Mouse (Mus musculus) stomach, postnatal 0 days (tissue): ENCODE measurements around the gene Dusp10. TPM values are rescaled to one million over a fixed set of nuclear protein-coding genes. Genes with fewer than 3 reads are reported as not detected.

Experiments used
- ATAC-seq: fragments of 200-750 bp; cut with Nextera tagmentation; 2 replicates; pipeline ENCODE4 v1.8.0; 2017; ENCODE audit not compliant: low FRiP score, low TSS enrichment
- DNase-seq: peaks from one replicate; pipeline ENCODE4 v3.0.0-alpha.2; 2016; ENCODE audit warnings: low spot score
- H3K27ac ChIP-seq: fragments of 300-500 bp; sonication (generic); replicated peaks from 2 replicates; pipeline ENCODE4 v1.5.1; 2014; ENCODE audit warnings: mild to moderate bottlenecking, control low read depth
- H3K27me3 ChIP-seq: fragments of 300-500 bp; sonication (generic); 2 replicates; pipeline ENCODE4 v1.6.1; 2014; ENCODE audit warnings: low read length; ENCODE audit not compliant: control insufficient read depth, insufficient read depth
- H3K36me3 ChIP-seq: fragments of 300-500 bp; sonication (generic); 2 replicates; pipeline ENCODE4 v1.6.1; 2014; ENCODE audit warnings: low read length, mixed read lengths; ENCODE audit not compliant: control insufficient read depth, insufficient read depth
- H3K4me1 ChIP-seq: fragments of 300-500 bp; sonication (generic); replicated peaks from 2 replicates; pipeline ENCODE4 v1.6.1; 2014; ENCODE audit warnings: antibody characterized with exemption; ENCODE audit not compliant: control insufficient read depth, insufficient read depth
- H3K4me2 ChIP-seq: fragments of 300-500 bp; sonication (generic); replicated peaks from 2 replicates; pipeline ENCODE4 v1.6.1; 2014; ENCODE audit warnings: low read depth, mild to moderate bottlenecking, control low read depth, moderate library complexity
- H3K4me3 ChIP-seq: fragments of 300-500 bp; sonication (generic); 2 replicates; pipeline ENCODE4 v1.5.1; 2014; ENCODE audit warnings: low read depth, low read length, control low read depth
- H3K9ac ChIP-seq: fragments of 300-500 bp; sonication (generic); 2 replicates; pipeline ENCODE4 v1.6.1; 2014; ENCODE audit warnings: mild to moderate bottlenecking, low read length, control low read depth, mixed read lengths
- H3K9me3 ChIP-seq: fragments of 300-500 bp; sonication (generic); 2 replicates; pipeline ENCODE4 v1.6.1; 2016; ENCODE audit warnings: low read length; ENCODE audit not compliant: control insufficient read depth
- CTCF ChIP-seq: IDR thresholded peaks from 2 replicates; pipeline ENCODE4 v1.5.1; 2016; ENCODE audit warnings: antibody characterized with exemption, low read depth, mild to moderate bottlenecking, moderate library complexity
- EP300 ChIP-seq: optimal IDR thresholded peaks from 2 replicates; pipeline ENCODE3; 2016; ENCODE audit warnings: antibody characterized with exemption
- WGBS: fragments of 180-500 bp; shearing (Covaris S2); extraction: QIAGEN DNeasy Blood & Tissue Kit; methylation state at CpG from one replicate; pipeline ENCODE4 v1.1.7; 2014; 5-methylcytosine and 5-hydroxymethylcytosine counted together
- polyA plus RNA-seq: library from polyadenylated mRNA; unstranded; fragments of >200 nt; fragmentation: Nextera tagmentation; extraction: Ambion mirVana; gene quantifications from 2 replicates; pipeline ENCODE4 v1.2.1, GENCODE M21; 2015

Dusp10 gene
- polyA plus RNA-seq, 1 experiment from 2014 or later, result 4.2 TPM

- H3K36me3 ChIP-seq, result no peaks in the 10 kb centered on the region
- TF ChIP-seq CTCF (no peak), EP300 (no peak)
- ATAC-seq (no peak), DNase-seq (no peak)
- H3K4me2 ChIP-seq, result no peak overlapping the region
- H3K27me3 ChIP-seq, result no peaks in the 10 kb centered on the region
- no peak overlapping the region for H3K27ac ChIP-seq
- H3K9ac ChIP-seq, result no peak overlapping the region
- 79% methylated on average over 9 of the region's 9 CpGs for WGBS
- H3K4me3 ChIP-seq, result no peak overlapping the region
- H3K4me1 ChIP-seq, result no peaks in the 10 kb centered on the region; the same call in 1 of the 2 replicates
- no peaks in the 10 kb centered on the region for H3K9me3 ChIP-seq
Observed at GRCm38 (mm10) chr1:184047818-184048217, 34.7 kb downstream of the Dusp10 start.

GRCm38 (mm10) chr1:184048675-184049418 is 35.7 kb downstream of the Dusp10 start:
- H3K36me3 ChIP-seq, result no peaks in the 10 kb centered on the region
- 0 out of 2 replicates have a peak overlapping the region, but pooled peaks have one; percentile 18 for H3K4me2 ChIP-seq
- H3K9me3 ChIP-seq, result no peaks in the 10 kb centered on the region
- TF ChIP-seq EP300 (no peak), CTCF (no peak)
- H3K4me3 ChIP-seq, result no peak overlapping the region
- WGBS, result 50% methylated on average over 10 of the region's 10 CpGs
- no peak overlapping the region for H3K27ac ChIP-seq
- H3K27me3 ChIP-seq, result no peaks in the 10 kb centered on the region
- ATAC-seq, result no peak
- no peak overlapping the region for H3K9ac ChIP-seq
- no peaks in the 10 kb centered on the region; the same call in 1 of the 2 replicates for H3K4me1 ChIP-seq
- no peak for DNase-seq

GRCm38 (mm10) chr1:184051286-184051685 is 38.2 kb downstream of the Dusp10 start:
- DNase-seq (no peak), ATAC-seq (no peak)
- Histone ChIP-seq H3K27me3 (no peaks in the 10 kb centered on the region), H3K4me3 (no peak overlapping the region), H3K4me1 (no peaks in the 10 kb centered on the region; the same call in 1 of the 2 replicates), H3K27ac (no peak overlapping the region), H3K9me3 (no peaks in the 10 kb centered on the region), H3K36me3 (no peaks in the 10 kb centered on the region), H3K9ac (no peak overlapping the region), H3K4me2 (no peak overlapping the region)
- WGBS, result 57% methylated on average over 1 of the region's 1 CpGs
- TF ChIP-seq CTCF (no peak), EP300 (no peak)

GRCm38 (mm10) chr1:184051824-184052223 is 38.7 kb downstream of the Dusp10 start:
- no peak for TF ChIP-seq EP300
- TF ChIP-seq CTCF, result no peak
- no peaks in the 10 kb centered on the region for H3K36me3 ChIP-seq
- no peaks in the 10 kb centered on the region for H3K27me3 ChIP-seq
- H3K9me3 ChIP-seq, result no peaks in the 10 kb centered on the region
- no peak overlapping the region for H3K4me3 ChIP-seq
- H3K27ac ChIP-seq, result no peak overlapping the region
- H3K4me1 ChIP-seq, result no peaks in the 10 kb centered on the region; the same call in 1 of the 2 replicates
- ATAC-seq, result peak; percentile 88
- DNase-seq, result peak; percentile 71
- H3K9ac ChIP-seq, result no peak overlapping the region
- 18% methylated on average over 6 of the region's 6 CpGs for WGBS
- H3K4me2 ChIP-seq, result no peak overlapping the region

GRCm38 (mm10) chr1:184052331-184052730 is 39.2 kb downstream of the Dusp10 start:
- 61% methylated on average over 4 of the region's 4 CpGs for WGBS
- H3K4me3 ChIP-seq, result no peak overlapping the region
- TF ChIP-seq CTCF, result no peak
- no peak for TF ChIP-seq EP300
- H3K4me1 ChIP-seq, result no peaks in the 10 kb centered on the region; the same call in 1 of the 2 replicates
- H3K27me3 ChIP-seq, result no peaks in the 10 kb centered on the region
- H3K36me3 ChIP-seq, result no peaks in the 10 kb centered on the region
- no peak for ATAC-seq
- no peak overlapping the region for H3K4me2 ChIP-seq
- H3K9me3 ChIP-seq, result no peaks in the 10 kb centered on the region
- H3K27ac ChIP-seq, result no peak overlapping the region
- H3K9ac ChIP-seq, result no peak overlapping the region
- DNase-seq, result no peak

- Histone ChIP-seq H3K4me3 (no peak overlapping the region), H3K4me1 (no peaks in the 10 kb centered on the region; the same call in 1 of the 2 replicates), H3K27me3 (no peaks in the 10 kb centered on the region), H3K9ac (no peak overlapping the region), H3K36me3 (no peaks in the 10 kb centered on the region), H3K9me3 (no peaks in the 10 kb centered on the region), H3K27ac (no peak overlapping the region), H3K4me2 (no peak overlapping the region)
- TF ChIP-seq CTCF, result no peak
- no peak for TF ChIP-seq EP300
- WGBS, result 56% methylated on average over 4 of the region's 4 CpGs
- DNase-seq, result no peak
- no peak for ATAC-seq
Observed at GRCm38 (mm10) chr1:184053141-184053540, 40.0 kb downstream of the Dusp10 start.
